Mouse (Mus musculus) urinary bladder, postnatal 36 days (tissue): ENCODE data around the gene 4930550L24Rik.

Experiments used
- DNase-seq, 2 experiments: peaks; one replicate each; pipeline ENCODE4 v3.0.0; 2022; ENCODE audit warnings: low spot score in 2 of 2, mixed read lengths in 1 of 2

Gene 4930550L24Rik

GRCm38 (mm10) chrX:58909060-58909459 lies at the start of gene 4930550L24Rik:
4930550L24Rik (plus strand) TSS chrX:58909360.
- DNase-seq: no peak

DNA sequence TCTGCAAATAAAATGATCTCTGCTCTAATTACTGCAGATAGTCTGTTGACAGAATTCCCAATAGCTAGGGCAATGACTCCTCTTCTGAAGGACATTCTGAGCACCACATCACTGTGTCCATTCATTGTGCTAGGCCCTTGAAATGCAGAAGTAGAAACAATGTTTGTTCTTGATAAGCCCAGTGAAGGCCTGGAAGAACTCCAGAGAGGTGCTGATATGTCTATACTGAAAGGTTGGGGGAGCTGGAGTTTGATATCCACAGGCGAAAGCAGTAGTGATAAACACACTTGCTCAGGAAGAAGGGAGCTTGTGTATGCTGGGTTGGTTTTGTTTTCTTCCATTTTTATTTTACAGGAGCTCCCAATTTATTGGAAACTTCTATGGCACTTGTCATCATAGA lies 8.4 kb upstream of the 4930550L24Rik start:
- no peak for DNase-seq

GRCm38 (mm10) chrX:58967969-58968368 lies 58.8 kb downstream of the 4930550L24Rik start:
- no peak for DNase-seq
